Mouse (Mus musculus) heart, embryonic 12.5 days (tissue): ENCODE data around the gene Wdr82. TPM values are rescaled to one million over a fixed set of nuclear protein-coding genes. Genes with fewer than 3 reads are reported as not detected.

Experiments
- ATAC-seq: fragments of 200-750 bp; cut with Nextera tagmentation; 2 replicates; pipeline ENCODE4 v1.8.0; 2017; ENCODE audit warnings: moderate TSS enrichment, moderate library complexity; ENCODE audit not compliant: insufficient number of reproducible peaks, low FRiP score
- H3K27ac ChIP-seq: fragments of 300-500 bp; sonication (generic); 2 replicates; pipeline ENCODE4 v1.5.1; 2016; ENCODE audit warnings: mild to moderate bottlenecking, moderate library complexity; ENCODE audit not compliant: poor library complexity, severe bottlenecking
- H3K27me3 ChIP-seq: fragments of 300-500 bp; sonication (generic); replicated peaks from 2 replicates; pipeline ENCODE4 v1.6.1; 2016; ENCODE audit warnings: mild to moderate bottlenecking, moderate library complexity
- H3K36me3 ChIP-seq: fragments of 300-500 bp; sonication (generic); 2 replicates; pipeline ENCODE4 v1.6.1; 2016; ENCODE audit warnings: mild to moderate bottlenecking, moderate library complexity
- H3K4me1 ChIP-seq: fragments of 300-500 bp; sonication (generic); replicated peaks from 2 replicates; pipeline ENCODE4 v1.6.1; 2016; ENCODE audit warnings: mild to moderate bottlenecking
- H3K4me2 ChIP-seq: fragments of 300-500 bp; sonication (generic); 2 replicates; pipeline ENCODE4 v1.6.1; 2016; ENCODE audit warnings: mild to moderate bottlenecking, moderate library complexity
- H3K4me3 ChIP-seq: fragments of 300-500 bp; sonication (generic); 2 replicates; pipeline ENCODE4 v1.5.1; 2016; ENCODE audit warnings: mild to moderate bottlenecking
- H3K9ac ChIP-seq: fragments of 300-500 bp; sonication (generic); 2 replicates; pipeline ENCODE4 v1.6.1; 2016; ENCODE audit warnings: mild to moderate bottlenecking, moderate library complexity
- H3K9me3 ChIP-seq: fragments of 300-500 bp; sonication (generic); replicated peaks from 2 replicates; pipeline ENCODE4 v1.6.1; 2016; ENCODE audit warnings: mild to moderate bottlenecking, moderate library complexity
- WGBS: fragments of 180-500 bp; shearing (Covaris S2); methylation state at CpG from one replicate; pipeline ENCODE4 v1.1.7; 2016; 5-methylcytosine and 5-hydroxymethylcytosine counted together
- polyA plus RNA-seq: library from polyadenylated mRNA; unstranded; fragments of >200 nt; fragmentation: Nextera tagmentation; extraction: Ambion mirVana; gene quantifications from 2 replicates; pipeline ENCODE4 v1.2.1, GENCODE M21; 2016

The Wdr82 gene
- polyA plus RNA-seq, 1 experiment from 2014 or later: 23.6 TPM

DNA sequence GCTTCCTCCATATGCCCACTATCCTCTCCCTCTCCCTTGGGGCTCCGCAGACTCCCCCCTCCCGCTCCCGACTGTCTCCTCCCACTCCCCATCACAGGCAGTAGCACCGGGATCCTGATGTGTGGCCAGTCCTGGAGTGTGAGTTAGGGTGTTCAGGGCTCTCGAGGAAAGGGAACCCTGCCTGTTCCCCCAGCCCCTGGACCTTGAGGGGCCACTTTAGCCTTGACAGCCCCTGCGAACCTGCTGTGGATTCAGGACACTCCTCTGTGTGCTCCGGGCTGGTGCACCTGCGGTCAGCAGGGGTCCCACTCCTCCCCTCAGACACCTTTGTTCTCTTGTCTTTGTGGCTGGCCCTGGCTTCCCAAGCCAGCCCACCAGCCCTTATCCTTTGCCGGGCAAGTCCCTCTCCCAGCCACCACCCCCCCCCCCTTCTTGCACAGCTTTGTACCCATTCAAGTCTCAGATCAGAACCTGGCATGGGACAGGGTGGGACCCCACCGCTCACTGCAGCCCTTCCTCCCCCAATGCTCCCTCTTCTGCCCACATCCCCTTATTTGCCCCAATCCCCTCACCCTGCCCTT lies 22.8 kb upstream of the Wdr82 start:
- peak; percentile 19; the same call in 1 of the 2 replicates for ATAC-seq
- H3K4me1 ChIP-seq: peaks cover 20% of the 10 kb centered on the region
- H3K9ac ChIP-seq: no peak overlapping the region
- H3K4me3 ChIP-seq: peak overlapping the region; percentile 31
- H3K27me3 ChIP-seq: peaks cover 67% of the 10 kb centered on the region
- H3K36me3 ChIP-seq: no peaks in the 10 kb centered on the region
- H3K4me2 ChIP-seq: peak overlapping the region; percentile 58
- no peak overlapping the region for H3K27ac ChIP-seq
- 2% methylated on average over 10 of the region's 10 CpGs for WGBS
- H3K9me3 ChIP-seq: no peaks in the 10 kb centered on the region

DNA sequence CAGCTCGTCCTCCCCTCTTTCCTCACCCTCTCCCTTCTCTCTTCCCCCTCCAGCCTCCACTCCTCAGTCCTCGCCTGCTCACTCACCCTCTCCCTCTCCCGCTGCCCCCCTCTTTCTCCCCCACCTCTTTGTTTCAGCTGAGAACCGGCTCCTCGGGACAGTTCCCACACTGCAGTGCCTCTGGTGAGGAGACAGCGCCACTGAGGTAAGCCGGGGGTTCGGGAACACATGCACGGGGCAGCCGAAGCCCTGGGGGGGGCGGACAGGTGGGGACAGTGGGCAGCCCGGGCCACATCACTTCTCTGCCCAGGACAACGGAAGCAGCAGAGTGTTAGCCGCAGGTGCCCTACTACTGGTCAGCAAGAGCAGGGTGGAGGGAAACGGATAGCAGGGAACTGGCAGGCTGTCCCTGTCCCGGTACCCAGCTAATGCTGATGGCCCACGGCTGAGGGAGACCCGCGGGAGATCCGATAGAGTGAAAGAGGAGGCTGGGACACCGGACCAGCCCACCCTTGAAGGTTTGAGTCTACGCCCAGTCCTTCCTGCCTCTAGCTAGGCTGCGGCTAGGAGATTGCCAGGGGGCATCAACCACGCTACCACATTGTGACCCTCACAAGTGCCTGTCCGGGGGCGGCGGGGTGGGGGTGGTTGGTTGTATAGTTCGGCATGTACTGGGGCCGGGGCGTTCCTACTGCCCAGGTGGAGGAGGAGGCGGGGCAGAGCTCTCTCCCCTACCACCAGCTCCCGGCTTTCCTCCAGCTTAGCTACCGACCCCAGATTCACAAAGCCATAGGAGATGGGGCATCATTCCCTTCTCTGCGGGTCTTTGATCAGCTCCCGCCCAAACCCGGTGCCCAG lies 22.0 kb upstream of the Wdr82 start:
- 3% methylated on average over 36 of the region's 36 CpGs for WGBS
- ATAC-seq: peak; percentile 10; the same call in 1 of the 2 replicates
- Histone ChIP-seq H3K4me2 (peak overlapping the region; percentile 58), H3K27ac (no peak overlapping the region), H3K27me3 (peaks cover 71% of the 10 kb centered on the region), H3K36me3 (no peaks in the 10 kb centered on the region), H3K4me3 (peak overlapping the region; percentile 31), H3K9ac (peak overlapping the region; percentile 21; the same call in 1 of the 2 replicates), H3K9me3 (no peaks in the 10 kb centered on the region), H3K4me1 (peaks cover 20% of the 10 kb centered on the region)

GRCm38 (mm10) chr9:106149399-106149754 lies 21.4 kb upstream of the Wdr82 start:
- 22% methylated on average over 10 of the region's 10 CpGs for WGBS
- H3K9ac ChIP-seq: peak overlapping the region; percentile 21; the same call in 1 of the 2 replicates
- ATAC-seq: no peak

GRCm38 (mm10) chr9:106154106-106154505 lies 16.6 kb upstream of the Wdr82 start:
- Histone ChIP-seq H3K27ac (no peak overlapping the region), H3K4me1 (peaks cover 3% of the 10 kb centered on the region), H3K27me3 (peaks cover 58% of the 10 kb centered on the region), H3K36me3 (no peaks in the 10 kb centered on the region), H3K9ac (no peak overlapping the region), H3K9me3 (no peaks in the 10 kb centered on the region), H3K4me3 (no peak overlapping the region), H3K4me2 (no peak overlapping the region)
- ATAC-seq: no peak
- 78% methylated on average over 9 of the region's 9 CpGs for WGBS

More at GRCm38 (mm10) chr9:106149399-106149754, 21.4 kb upstream of the Wdr82 start:
- Histone ChIP-seq H3K27ac (no peak overlapping the region), H3K27me3 (peaks cover 75% of the 10 kb centered on the region), H3K9me3 (no peaks in the 10 kb centered on the region), H3K36me3 (no peaks in the 10 kb centered on the region), H3K4me2 (peak overlapping the region; percentile 58), H3K4me3 (peak overlapping the region; percentile 31; the same call in 1 of the 2 replicates), H3K4me1 (peaks cover 20% of the 10 kb centered on the region)

DNA sequence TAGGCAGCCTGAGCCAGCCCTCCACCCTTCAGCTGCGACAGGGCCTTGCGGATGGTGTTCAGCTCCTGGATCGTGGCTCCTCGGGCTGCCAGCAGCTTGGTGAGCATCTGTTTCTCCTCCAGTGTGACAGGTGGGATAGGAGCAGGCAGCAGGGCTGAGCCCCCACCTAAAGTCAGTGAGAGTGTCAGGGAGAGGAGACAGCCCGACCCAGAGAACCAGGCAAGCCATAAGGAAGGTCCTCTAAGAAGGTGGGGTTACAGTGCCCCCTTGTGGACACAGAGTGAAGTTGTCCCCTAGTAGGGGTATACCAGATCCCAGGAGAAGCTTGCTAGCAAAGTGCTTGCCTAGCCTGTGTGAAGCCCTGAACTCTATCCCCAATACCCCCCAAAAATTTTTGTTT lies 14.3 kb upstream of the Wdr82 start:
- 51% methylated on average over 5 of the region's 5 CpGs for WGBS
- ATAC-seq: no peak
- Histone ChIP-seq H3K9ac (no peak overlapping the region), H3K9me3 (no peaks in the 10 kb centered on the region), H3K4me1 (peaks cover 5% of the 10 kb centered on the region; the same call in 1 of the 2 replicates), H3K27me3 (peaks cover 36% of the 10 kb centered on the region), H3K4me3 (no peak overlapping the region), H3K36me3 (no peaks in the 10 kb centered on the region), H3K4me2 (no peak overlapping the region), H3K27ac (no peak overlapping the region)

GRCm38 (mm10) chr9:106156921-106157622 lies 13.7 kb upstream of the Wdr82 start:
- Histone ChIP-seq H3K4me3 (no peak overlapping the region), H3K9ac (no peak overlapping the region), H3K9me3 (no peaks in the 10 kb centered on the region), H3K4me1 (peaks cover 5% of the 10 kb centered on the region; the same call in 1 of the 2 replicates), H3K36me3 (no peaks in the 10 kb centered on the region), H3K27me3 (peaks cover 30% of the 10 kb centered on the region), H3K27ac (no peak overlapping the region), H3K4me2 (no peak overlapping the region)
- no peak for ATAC-seq
- WGBS: 77% methylated on average over 21 of the region's 21 CpGs

GRCm38 (mm10) chr9:106157623-106157925 lies 13.2 kb upstream of the Wdr82 start:
- Histone ChIP-seq H3K4me2 (no peak overlapping the region), H3K9me3 (no peaks in the 10 kb centered on the region), H3K9ac (no peak overlapping the region), H3K4me1 (peaks cover 5% of the 10 kb centered on the region; the same call in 1 of the 2 replicates), H3K27me3 (peaks cover 25% of the 10 kb centered on the region), H3K36me3 (no peaks in the 10 kb centered on the region), H3K27ac (no peak overlapping the region), H3K4me3 (no peak overlapping the region)
- no peak for ATAC-seq
- WGBS: 82% methylated on average over 10 of the region's 10 CpGs

- no peak for ATAC-seq
- Histone ChIP-seq H3K9me3 (no peaks in the 10 kb centered on the region), H3K27ac (no peak within 1 kb of the TSS), H3K4me3 (no peak within 1 kb of the TSS), H3K27me3 (peaks cover 25% of the 10 kb centered on the region), H3K4me1 (peaks cover 5% of the 10 kb centered on the region; the same call in 1 of the 2 replicates), H3K36me3 (no peaks in the 10 kb centered on the region), H3K4me2 (no peak within 1 kb of the TSS), H3K9ac (no peak within 1 kb of the TSS)
- WGBS: 79% methylated on average over 6 of the region's 6 CpGs
Measured at GRCm38 (mm10) chr9:106158037-106158491, 12.7 kb upstream of the Wdr82 start, which contains the start of gene Glyctk. Gene Glyctk (minus strand): TSS chr9:106158138.

DNA sequence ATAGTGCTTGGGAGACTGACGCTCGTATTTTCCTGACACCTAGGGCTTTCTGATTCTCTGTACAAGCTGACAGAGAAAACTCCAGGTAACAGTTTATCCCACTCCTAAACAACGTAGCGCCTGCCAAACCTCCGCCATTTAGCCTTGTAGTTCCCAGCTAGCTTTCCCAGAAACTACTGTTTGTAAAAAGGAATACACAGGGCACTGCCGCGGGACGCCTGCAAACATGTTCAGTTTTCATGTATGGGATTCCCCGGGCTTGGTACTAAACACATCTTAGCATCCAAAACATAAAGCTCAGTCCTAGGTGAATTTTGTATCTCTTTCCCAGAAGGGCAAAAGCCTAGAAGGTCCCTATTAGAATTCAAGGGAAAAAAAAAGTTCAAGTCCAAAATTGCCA lies 11.5 kb upstream of the Wdr82 start:
- Histone ChIP-seq H3K27ac (no peak overlapping the region), H3K4me1 (peaks cover 5% of the 10 kb centered on the region; the same call in 1 of the 2 replicates), H3K36me3 (no peaks in the 10 kb centered on the region), H3K4me2 (0 out of 2 replicates have a peak overlapping the region, but pooled peaks have one; percentile 10), H3K9ac (no peak overlapping the region), H3K9me3 (no peaks in the 10 kb centered on the region), H3K4me3 (no peak overlapping the region), H3K27me3 (peaks cover 18% of the 10 kb centered on the region)
- no peak for ATAC-seq
- 77% methylated on average over 9 of the region's 9 CpGs for WGBS

- Histone ChIP-seq H3K4me3 (peak overlapping the region; percentile 50), H3K27me3 (peaks cover 13% of the 10 kb centered on the region), H3K9me3 (no peaks in the 10 kb centered on the region), H3K4me2 (peak overlapping the region; percentile 74), H3K36me3 (no peaks in the 10 kb centered on the region), H3K9ac (peak overlapping the region; percentile 25), H3K27ac (peak overlapping the region; percentile 67), H3K4me1 (peaks cover 5% of the 10 kb centered on the region; the same call in 1 of the 2 replicates)
- WGBS: 1% methylated on average over 24 of the region's 24 CpGs
- peak; percentile 90 for ATAC-seq
Measured at GRCm38 (mm10) chr9:106159784-106160301, 10.9 kb upstream of the Wdr82 start.
